Mouse (Mus musculus) MEL (cell line): Measurements from ENCODE around the gene Kif3b. TPM values are rescaled to one million over a fixed set of nuclear protein-coding genes. Genes with fewer than 3 reads are reported as not detected.

Experiments used
- DNase-seq: peaks from one replicate; pipeline ENCODE4 v3.0.0; 2011; ENCODE audit warnings: low read depth, low spot score
- H3K27ac ChIP-seq: 2 replicates; pipeline ENCODE4 v1.5.1; 2012; ENCODE audit warnings: low read depth, mild to moderate bottlenecking, control low read depth, low read length, moderate library complexity; ENCODE audit not compliant: control insufficient read depth
- H3K27me3 ChIP-seq, 2 experiments: fragments of 150-350 bp in 1 of 2; sonication (generic) in 1 of 2; 2 replicates each; pipeline ENCODE4 v1.6.1; 2012; ENCODE audit warnings: low read length in 2 of 2, mild to moderate bottlenecking in 2 of 2, improper control_type of control experiment in 1 of 2, moderate library complexity in 1 of 2; ENCODE audit not compliant: insufficient read depth in 2 of 2, control insufficient read depth in 1 of 2
- H3K36me3 ChIP-seq, 2 experiments: 2 replicates each; pipeline ENCODE4 v1.6.1; 2012 to 2014; ENCODE audit warnings: low read length in 2 of 2, improper control_type of control experiment in 1 of 2, inconsistent platforms in 1 of 2, mild to moderate bottlenecking in 1 of 2; ENCODE audit not compliant: insufficient read depth in 2 of 2, control insufficient read depth in 1 of 2
- H3K4me1 ChIP-seq, 2 experiments: fragments of 150-350 bp in 1 of 2; sonication (generic) in 1 of 2; 2 replicates each; pipeline ENCODE4 v1.6.1; 2012; ENCODE audit warnings: low read length in 2 of 2, improper control_type of control experiment in 1 of 2, mild to moderate bottlenecking in 1 of 2; ENCODE audit not compliant: insufficient read depth in 2 of 2, control insufficient read depth in 1 of 2
- H3K4me3 ChIP-seq, 2 experiments: fragments of 150-350 bp in 1 of 2; sonication (generic) in 1 of 2; 2 replicates each; pipeline ENCODE4 v1.5.1; 2012; ENCODE audit warnings: low read depth in 2 of 2, low read length in 2 of 2, mild to moderate bottlenecking in 2 of 2, moderate library complexity in 2 of 2, control low read depth in 1 of 2, improper control_type of control experiment in 1 of 2; ENCODE audit not compliant: control insufficient read depth in 1 of 2, insufficient read depth in 1 of 2
- H3K79me2 ChIP-seq: 2 replicates; pipeline ENCODE4 v1.6.1; 2012; ENCODE audit warnings: mild to moderate bottlenecking, low read length, moderate library complexity; ENCODE audit not compliant: control insufficient read depth, poor library complexity, insufficient read depth
- H3K9ac ChIP-seq: 2 replicates; pipeline ENCODE4 v1.6.1; 2012; ENCODE audit warnings: low read depth, mild to moderate bottlenecking, control low read depth, low read length, moderate library complexity; ENCODE audit not compliant: control insufficient read depth, poor library complexity, severe bottlenecking
- H3K9me3 ChIP-seq: fragments of 150-350 bp; sonication (generic); replicated peaks from 2 replicates; pipeline ENCODE4 v1.6.1; 2012; ENCODE audit warnings: mild to moderate bottlenecking, low read length, improper control_type of control experiment, moderate library complexity; ENCODE audit not compliant: insufficient read depth
- BHLHE40 ChIP-seq: IDR thresholded peaks from 2 replicates; pipeline ENCODE4 v1.6.1; 2012; ENCODE audit warnings: low read depth, mild to moderate bottlenecking, inconsistent platforms, low read length, improper control_type of control experiment, borderline replicate concordance
- CHD1 ChIP-seq: IDR thresholded peaks from 2 replicates; pipeline ENCODE4 v1.6.1; 2012; ENCODE audit warnings: low read depth, mild to moderate bottlenecking, inconsistent platforms, low read length, improper control_type of control experiment
- CTCF ChIP-seq, 3 experiments: IDR thresholded peaks in 2 of 3; conservative IDR thresholded peaks in 1 of 3; 2 replicates each; pipeline ENCODE4 v1.5.1; 2011 to 2012; ENCODE audit warnings: low read length in 3 of 3, low read depth in 2 of 3, mild to moderate bottlenecking in 2 of 3, improper control_type of control experiment in 1 of 3, inconsistent platforms in 1 of 3, mixed read lengths in 1 of 3, moderate library complexity in 1 of 3; ENCODE audit not compliant: control insufficient read depth in 1 of 3, insufficient read depth in 1 of 3, poor library complexity in 1 of 3, severe bottlenecking in 1 of 3
- ELF1 ChIP-seq: IDR thresholded peaks from 2 replicates; pipeline ENCODE4 v1.6.1; 2014; ENCODE audit warnings: low read depth, mild to moderate bottlenecking, inconsistent platforms, low read length, improper control_type of control experiment, moderate library complexity
- EP300 ChIP-seq, 2 experiments: IDR thresholded peaks; 2 replicates each; pipeline ENCODE4 v1.6.1; 2011; ENCODE audit warnings: improper control_type of control experiment in 2 of 2, low read length in 2 of 2, low read depth in 1 of 2, mild to moderate bottlenecking in 1 of 2
- GABPA ChIP-seq: IDR thresholded peaks from 2 replicates; pipeline ENCODE4 v1.6.1; 2012; ENCODE audit warnings: low read depth, mild to moderate bottlenecking, inconsistent platforms, low read length, improper control_type of control experiment, moderate library complexity
- GATA1 ChIP-seq: IDR thresholded peaks from 2 replicates; pipeline ENCODE4 v1.6.1; 2011; ENCODE audit warnings: low read depth, low read length, improper control_type of control experiment
- HCFC1 ChIP-seq: IDR thresholded peaks from 2 replicates; pipeline ENCODE4 v1.6.1; 2012; ENCODE audit warnings: low read depth, mild to moderate bottlenecking, inconsistent platforms, low read length, improper control_type of control experiment, moderate library complexity
- KAT2A ChIP-seq: conservative IDR thresholded peaks from 2 replicates; pipeline ENCODE4 v1.6.1; 2012; ENCODE audit warnings: low read depth, low read length, improper control_type of control experiment, inconsistent platforms
- MAFK ChIP-seq: IDR thresholded peaks from 2 replicates; pipeline ENCODE4 v1.6.1; 2011; ENCODE audit warnings: low read depth, mild to moderate bottlenecking, low read length, improper control_type of control experiment, borderline replicate concordance
- MAX ChIP-seq: IDR thresholded peaks from 2 replicates; pipeline ENCODE4 v1.6.1; 2011; ENCODE audit warnings: low read length, improper control_type of control experiment
- MEF2A ChIP-seq: IDR thresholded peaks from 2 replicates; pipeline ENCODE4 v1.6.1; 2014; ENCODE audit warnings: low read depth, mild to moderate bottlenecking, inconsistent platforms, low read length, improper control_type of control experiment; ENCODE audit not compliant: poor library complexity, insufficient replicate concordance, severe bottlenecking; ENCODE audit errors: extremely low read depth
- MXI1 ChIP-seq: IDR thresholded peaks from 2 replicates; pipeline ENCODE4 v1.6.1; 2011; ENCODE audit warnings: mild to moderate bottlenecking, low read depth, low read length, improper control_type of control experiment
- MYB ChIP-seq: IDR thresholded peaks from 2 replicates; pipeline ENCODE4 v1.6.1; 2011; ENCODE audit warnings: mild to moderate bottlenecking, low read depth, low read length, improper control_type of control experiment
- MYC ChIP-seq: IDR thresholded peaks from 2 replicates; pipeline ENCODE4 v1.6.1; 2011; ENCODE audit warnings: low read depth, mild to moderate bottlenecking, low read length, improper control_type of control experiment, moderate library complexity
- NRF1 ChIP-seq: IDR thresholded peaks from 2 replicates; pipeline ENCODE4 v1.6.1; 2014; ENCODE audit warnings: low read depth, mild to moderate bottlenecking, inconsistent platforms, low read length, improper control_type of control experiment, moderate library complexity; ENCODE audit not compliant: poor library complexity, insufficient read depth, severe bottlenecking
- POLR2A ChIP-seq, 2 experiments: IDR thresholded peaks; 2 replicates each; pipeline ENCODE4 v1.6.1; 2011 to 2012; ENCODE audit warnings: low read length in 2 of 2, mild to moderate bottlenecking in 2 of 2, control low read depth in 1 of 2, improper control_type of control experiment in 1 of 2, low read depth in 1 of 2, moderate library complexity in 1 of 2; ENCODE audit not compliant: control insufficient read depth in 1 of 2, insufficient read depth in 1 of 2, poor library complexity in 1 of 2
- RAD21 ChIP-seq: IDR thresholded peaks from 2 replicates; pipeline ENCODE4 v1.6.1; 2011; ENCODE audit warnings: mild to moderate bottlenecking, low read depth, low read length, improper control_type of control experiment
- RCOR1 ChIP-seq: IDR thresholded peaks from 2 replicates; pipeline ENCODE4 v1.6.1; 2012; ENCODE audit warnings: low read depth, mild to moderate bottlenecking, inconsistent platforms, low read length, improper control_type of control experiment
- SIN3A ChIP-seq: IDR thresholded peaks from 2 replicates; pipeline ENCODE4 v1.6.1; 2012; ENCODE audit warnings: low read length, improper control_type of control experiment, inconsistent platforms
- SMC3 ChIP-seq: IDR thresholded peaks from 2 replicates; pipeline ENCODE4 v1.6.1; 2011; ENCODE audit warnings: low read depth, low read length, improper control_type of control experiment
- TAL1 ChIP-seq: IDR thresholded peaks from 2 replicates; pipeline ENCODE4 v1.6.1; 2012; ENCODE audit warnings: mild to moderate bottlenecking, inconsistent platforms, low read length, moderate library complexity, mixed read lengths
- TBP ChIP-seq: IDR thresholded peaks from 2 replicates; pipeline ENCODE4 v1.8.0; 2011; ENCODE audit warnings: low read depth, low read length, improper control_type of control experiment
- TCF12 ChIP-seq: IDR thresholded peaks from 2 replicates; pipeline ENCODE4 v1.6.1; 2014; ENCODE audit warnings: low read depth, mild to moderate bottlenecking, inconsistent platforms, low read length, improper control_type of control experiment, moderate library complexity
- ZC3H11A ChIP-seq: IDR thresholded peaks from 2 replicates; pipeline ENCODE4 v1.6.1; 2012; ENCODE audit warnings: low read depth, mild to moderate bottlenecking, inconsistent platforms, low read length, improper control_type of control experiment
- ZKSCAN1 ChIP-seq: IDR thresholded peaks from 2 replicates; pipeline ENCODE4 v1.6.1; 2012; ENCODE audit warnings: low read depth, mild to moderate bottlenecking, inconsistent platforms, low read length, improper control_type of control experiment, moderate library complexity
- ZMIZ1 ChIP-seq: IDR thresholded peaks from 2 replicates; pipeline ENCODE4 v1.6.1; 2012; ENCODE audit warnings: low read depth, mild to moderate bottlenecking, inconsistent platforms, low read length, improper control_type of control experiment, moderate library complexity
- ZNF384 ChIP-seq: IDR thresholded peaks from 2 replicates; pipeline ENCODE4 v1.6.1; 2012; ENCODE audit warnings: low read depth, mild to moderate bottlenecking, inconsistent platforms, low read length, improper control_type of control experiment
- polyA plus RNA-seq, 2 experiments: library from polyadenylated mRNA; stranded (reverse) in 1 of 2; unstranded in 1 of 2; fragments of >175 nt in 1 of 2; fragments of >200 nt in 1 of 2; gene quantifications; 2 replicates each; pipeline versions ENCODE4 v1.2.1 to v1.2.4; 2012; ENCODE audit warnings: low replicate concordance in 2 of 2, low read depth in 1 of 2; ENCODE audit not compliant: insufficient read length in 2 of 2, insufficient read depth in 1 of 2, missing spikeins in 1 of 2
- total RNA-seq: library from RNA; depleted of rRNA; stranded (reverse); fragments of 300-350 nt; gene quantifications from 2 replicates; pipeline ENCODE4 v1.2.3, GENCODE M21; 2012

Kif3b gene
- total and polyA plus RNA-seq, 3 experiments, result 11.0 to 34.2 (median 17.9) TPM

- Histone ChIP-seq H3K4me1 (no peaks in the 10 kb centered on the region), H3K9ac (no peak overlapping the region), H3K27me3 (no peaks in the 10 kb centered on the region), H3K36me3 (no peaks in the 10 kb centered on the region), H3K4me3 (no peak overlapping the region), H3K9me3 (no peaks in the 10 kb centered on the region), H3K79me2 (no peaks in the 10 kb centered on the region), H3K27ac (no peak overlapping the region)
- TF ChIP-seq HCFC1 (no peak), TBP (no peak), TCF12 (no peak), BHLHE40 (no peak), MXI1 (no peak), CHD1 (no peak), SIN3A (no peak), SMC3 (no peak), GATA1 (no peak), TAL1 (no peak), GABPA (no peak), EP300 (IDR thresholded peaks at IDR 0.05; ENCODE audit: low read depth in 1 of 2, low read length in 2 of 2) (no peak), MAFK (no peak), MAX (no peak), RCOR1 (no peak), ZNF384 (no peak)
- DNase-seq, result no peak
These were observed 19.0 kb downstream of the Kif3b start for GRCm38 (mm10) chr2:153310228-153310627.

- Histone ChIP-seq H3K4me1 (no peaks in the 10 kb centered on the region), H3K79me2 (no peaks in the 10 kb centered on the region), H3K4me3 (no peak overlapping the region), H3K9ac (no peak overlapping the region), H3K36me3 (no peaks in the 10 kb centered on the region; a peak in 1 of 4 replicates), H3K9me3 (no peaks in the 10 kb centered on the region), H3K27ac (no peak overlapping the region), H3K27me3 (no peaks in the 10 kb centered on the region)
- no peak for DNase-seq
- TF ChIP-seq KAT2A (no peak), NRF1 (no peak), ZKSCAN1 (no peak), MEF2A (no peak), MYB (no peak), POLR2A (IDR thresholded peaks at IDR 0.05; ENCODE audit: control insufficient read depth in 1 of 2, insufficient read depth in 1 of 2, low read depth in 1 of 2, low read length in 2 of 2, poor library complexity in 1 of 2) (no peak), MYC (no peak), RAD21 (no peak), CTCF (IDR thresholded peaks at IDR 0.05 in 2 of 3, conservative IDR thresholded peaks at IDR 0.05 in 1 of 3; ENCODE audit: control insufficient read depth in 1 of 3, insufficient read depth in 1 of 3, low read depth in 2 of 3, low read length in 3 of 3, poor library complexity in 1 of 3, severe bottlenecking in 1 of 3) (no peak), ZMIZ1 (no peak), ZC3H11A (no peak), GATA1 (no peak), ELF1 (no peak)
These were observed 21.7 kb downstream of the Kif3b start for GRCm38 (mm10) chr2:153312884-153313283.
